26 mouse cellular contexts compared by ENCODE assay signal in the genomic region with DNA sequence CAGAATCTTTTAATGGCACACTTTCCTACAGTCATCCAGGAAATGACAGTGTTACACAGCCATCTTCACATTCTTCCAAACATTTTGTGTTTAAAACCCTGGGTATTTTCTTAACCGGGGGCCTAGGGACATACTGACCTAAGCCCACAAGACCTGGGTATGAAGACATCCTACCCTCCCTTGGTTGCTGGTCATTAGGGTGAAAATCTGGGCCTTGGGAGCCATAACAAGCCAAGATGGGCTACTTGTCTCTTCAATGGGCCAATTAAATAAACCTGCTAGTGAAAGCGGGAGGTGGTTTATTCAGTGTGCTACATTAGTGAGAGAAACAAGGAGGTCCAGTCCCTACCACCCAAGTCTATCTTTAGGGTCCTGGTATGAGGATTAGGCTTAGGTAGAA. TPM values are rescaled to one million over a fixed set of nuclear protein-coding genes. Genes with fewer than 3 reads are reported as not detected.
DNase-seq lines count a peak whose midpoint lies in the region; ATAC-seq and TF ChIP-seq lines count a peak whose summit lies in the region.
"Had no signal": no experiment of that assay in that cellular context is flagged by ENCODE, and none has a peak within 500 bp of the region (broad histone marks: within the 10 kb centered on the region; RNA-seq: fewer than 3 reads in every experiment).

No protein-coding gene starts in this region.

- H3K36me3 ChIP-seq in heart, embryonic 15.5 days, result no peaks in the 10 kb centered on the region
- H3K36me3 ChIP-seq in lung, embryonic 15.5 days, result no peaks in the 10 kb centered on the region
- no peaks in the 10 kb centered on the region for H3K36me3 ChIP-seq in limb, embryonic 10.5 days
- H3K36me3 ChIP-seq: embryonic facial prominence, embryonic 12.5 days; forebrain, embryonic 12.5 days; heart, embryonic 13.5 days; intestine, embryonic 15.5 days had no signal

- H3K27ac ChIP-seq in gastrocnemius, adult 2 months, result peak overlapping the region; percentile 96
- H3K27ac ChIP-seq in heart, embryonic 15.5 days, result no peak overlapping the region
- peak overlapping the region; percentile 31; the same call in 1 of the 2 replicates for H3K27ac ChIP-seq in lung, embryonic 15.5 days
- peak overlapping the region; percentile 30; the same call in 1 of the 2 replicates for H3K27ac ChIP-seq in limb, embryonic 10.5 days
- H3K27ac ChIP-seq: embryonic facial prominence, embryonic 12.5 days; forebrain, embryonic 12.5 days had no signal

- H3K4me3 ChIP-seq in gastrocnemius, adult 2 months, result no peak overlapping the region
- H3K4me3 ChIP-seq in heart, embryonic 15.5 days, result no peak overlapping the region
- H3K4me3 ChIP-seq in lung, embryonic 15.5 days, result no peak overlapping the region
- H3K4me3 ChIP-seq in limb, embryonic 10.5 days, result no peak overlapping the region
- H3K4me3 ChIP-seq: embryonic facial prominence, embryonic 12.5 days; forebrain, embryonic 12.5 days; intestine, embryonic 15.5 days had no signal

- ATAC-seq in heart, embryonic 15.5 days (replicated peaks; ENCODE audit: insufficient number of reproducible peaks, insufficient read depth, low FRiP score, low read depth), result no peak
- no peak for ATAC-seq in lung, embryonic 15.5 days (ENCODE audit: borderline replicate concordance, extremely low read depth, low FRiP score, low TSS enrichment)
- ATAC-seq: activated CD4-positive, CD25-positive, alpha-beta regulatory T cell, adult 4 months; forebrain, embryonic 16.5 days; intestine, embryonic 15.5 days; Patski had no signal

- H3K4me1 ChIP-seq in heart, embryonic 15.5 days (replicated peaks), result peaks cover 15% of the 10 kb centered on the region
- H3K4me1 ChIP-seq in lung, embryonic 15.5 days, result peaks cover 5% of the 10 kb centered on the region; the same call in 1 of the 2 replicates
- peaks cover 31% of the 10 kb centered on the region for H3K4me1 ChIP-seq in limb, embryonic 10.5 days
- H3K4me1 ChIP-seq: forebrain, embryonic 12.5 days had no signal

- intact Hi-C loops in gastrocnemius, adult 2 months (cut with DNase I), result loop anchor here (1.0 to 5.0 kb wide), 2 partner anchors 15 to 227 kb away; no protein-coding TSS in a partner anchor
- intact Hi-C loops in heart, postnatal 14 days (cut with DNase I), result loop anchor here (1.0 to 10.0 kb wide), 3 partner anchors 106 to 761 kb away; no protein-coding TSS in a partner anchor

- no peaks in the 10 kb centered on the region for H3K9me3 ChIP-seq in heart, embryonic 15.5 days (replicated peaks)
- H3K9me3 ChIP-seq in lung, embryonic 15.5 days, result no peaks in the 10 kb centered on the region
- no peaks in the 10 kb centered on the region for H3K9me3 ChIP-seq in limb, embryonic 10.5 days (replicated peaks)
- H3K9me3 ChIP-seq: embryonic facial prominence, embryonic 12.5 days; forebrain, embryonic 12.5 days; heart, embryonic 13.5 days; intestine, embryonic 15.5 days had no signal

- WGBS in heart, embryonic 15.5 days, result 82% methylated on average over 2 of the region's 2 CpGs
- WGBS in lung, embryonic 15.5 days, result 72% methylated on average over 2 of the region's 2 CpGs
- 91% methylated on average over 2 of the region's 2 CpGs for WGBS in limb, embryonic 10.5 days

- H3K9ac ChIP-seq in heart, embryonic 15.5 days, result no peak overlapping the region
- no peak overlapping the region for H3K9ac ChIP-seq in lung, embryonic 15.5 days
- H3K9ac ChIP-seq: embryonic facial prominence, embryonic 12.5 days; forebrain, embryonic 12.5 days; intestine, embryonic 15.5 days had no signal

- H3K27me3 ChIP-seq in heart, embryonic 15.5 days, result no peaks in the 10 kb centered on the region
- H3K27me3 ChIP-seq in lung, embryonic 15.5 days, result no peaks in the 10 kb centered on the region
- peaks cover 10% of the 10 kb centered on the region; the same call in 1 of the 2 replicates for H3K27me3 ChIP-seq in limb, embryonic 10.5 days (ENCODE audit: low read depth, poor library complexity, severe bottlenecking)
- H3K27me3 ChIP-seq: CH12.LX; embryonic facial prominence, embryonic 12.5 days; heart, embryonic 13.5 days; intestine, embryonic 15.5 days had no signal

- TF ChIP-seq CTCF in gastrocnemius, adult 2 months (IDR thresholded peaks at IDR 0.05), result no peak

- H3K4me2 ChIP-seq in heart, embryonic 15.5 days, result 0 out of 2 replicates have a peak overlapping the region, but pooled peaks have one; percentile 22
- no peak overlapping the region for H3K4me2 ChIP-seq in lung, embryonic 15.5 days

- DNase-seq in gastrocnemius, adult 2 months, result no peak
- DNase-seq in gastrocnemius, postnatal 25 days, result no peak
- no peak for DNase-seq in heart, postnatal 14 days
- DNase-seq in lung, postnatal 4 days, result no peak
- no peak for DNase-seq in limb, embryonic 10.5 days (ENCODE audit: low spot score)
- DNase-seq: adrenal gland, postnatal 14 days; cerebellum, adult 18-20 months; cerebellum, postnatal 10 days; embryo, embryonic 11 days; gastrocnemius, postnatal 14 days; heart, postnatal 10 days; kidney, adult 18-20 months had no signal

RNA-seq across cellular contexts. Expression of a gene that starts 1.4 kb away (rescaled TPM):
- 10 to 100 TPM; 32.4 to 33.4 TPM for total RNA-seq in gastrocnemius, adult 2 months (2021)
- 10 to 100 TPM; 25.2 to 30.2 TPM for total RNA-seq in gastrocnemius, postnatal 25 days (2021)
- 11.3 and 11.9 TPM in 2 replicates for polyA plus RNA-seq in heart, embryonic 15.5 days (2015; fragmentation: Nextera tagmentation; extraction: Ambion mirVana)
- 1 to 10 TPM; 7.4 to 9.3 TPM for total RNA-seq in heart, postnatal 14 days (2021)
- 11.8 and 12.3 TPM in 2 replicates for polyA plus RNA-seq in lung, embryonic 15.5 days (2015; fragmentation: Nextera tagmentation; extraction: Ambion mirVana)
- 8.6 and 12.0 TPM in 2 replicates for polyA plus RNA-seq in limb, embryonic 10.5 days (2016; fragmentation: Nextera tagmentation; extraction: Ambion mirVana)

RNA-seq across cellular contexts. Expression of a gene that starts 31.8 kb away (rescaled TPM):
- not detected for total RNA-seq in gastrocnemius, adult 2 months (2021)
- not detected for total RNA-seq in gastrocnemius, postnatal 25 days (2021)
- polyA plus RNA-seq in heart, embryonic 15.5 days (2015; fragmentation: Nextera tagmentation; extraction: Ambion mirVana), result not detected in 2 replicates
- total RNA-seq in heart, postnatal 14 days (2021), result not detected
- polyA plus RNA-seq in lung, embryonic 15.5 days (2015; fragmentation: Nextera tagmentation; extraction: Ambion mirVana), result not detected in 2 replicates
- polyA plus RNA-seq in limb, embryonic 10.5 days (2016; fragmentation: Nextera tagmentation; extraction: Ambion mirVana), result 0.21 and 0.58 TPM in 2 replicates
- total RNA-seq: adrenal gland, adult 18-20 months; adrenal gland, postnatal 14 days; CH12.LX; common myeloid progenitor, adult 5-6 weeks; gastrocnemius, postnatal 14 days; granulocyte monocyte progenitor cell, adult 5-6 weeks; heart, postnatal 10 days had no signal
- polyA plus RNA-seq: activated CD4-positive, CD25-positive, alpha-beta regulatory T cell, adult 4 months; forebrain, embryonic 16.5 days; heart, embryonic 13.5 days; intestine, embryonic 15.5 days; Patski had no signal

RNA-seq across cellular contexts. Expression of a gene that starts 43.8 kb away (rescaled TPM):
- total RNA-seq in gastrocnemius, adult 2 months (2021), result under 1 TPM in 1 of 2 experiments, not detected in 1; 0.14 TPM
- under 1 TPM in 1 of 2 experiments, not detected in 1; 0.21 TPM for total RNA-seq in gastrocnemius, postnatal 25 days (2021)
- 0.23 TPM in 1 of 2 replicates, not detected in the other for polyA plus RNA-seq in heart, embryonic 15.5 days (2015; fragmentation: Nextera tagmentation; extraction: Ambion mirVana)
- under 1 TPM in 1 of 2 experiments, not detected in 1; 0.17 TPM for total RNA-seq in heart, postnatal 14 days (2021)
- 0.09 TPM in 1 of 2 replicates, not detected in the other for polyA plus RNA-seq in lung, embryonic 15.5 days (2015; fragmentation: Nextera tagmentation; extraction: Ambion mirVana)
- polyA plus RNA-seq in limb, embryonic 10.5 days (2016; fragmentation: Nextera tagmentation; extraction: Ambion mirVana), result 0.11 TPM in 1 of 2 replicates, not detected in the other
- total RNA-seq: adrenal gland, postnatal 14 days; common myeloid progenitor, adult 5-6 weeks; gastrocnemius, postnatal 14 days; heart, postnatal 10 days had no signal
- polyA plus RNA-seq: embryonic facial prominence, embryonic 12.5 days; forebrain, embryonic 12.5 days; forebrain, embryonic 16.5 days; heart, embryonic 13.5 days; hindbrain, embryonic 11.5 days; Patski had no signal
